Mouse (Mus musculus): ENCODE measurements around the gene Myzap. TPM values are rescaled to one million over a fixed set of nuclear protein-coding genes. Genes with fewer than 3 reads are reported as not detected.
A peak's percentile ranks its signal among the peaks of the same experiment; 100 is the strongest.

Myzap gene
- polyA plus RNA-seq (2014; fragmentation: Nextera tagmentation; extraction: Ambion mirVana) = 2.4 and 4.2 TPM in 2 replicates

- peaks cover 6% of the 10 kb centered on the region for H3K27me3 ChIP-seq (ENCODE audit: control insufficient read depth, insufficient read depth, low read length)
- ATAC-seq (ENCODE audit: low read depth) = peak; percentile 87; the same call in 1 of the 2 replicates
- no peaks in the 10 kb centered on the region for H3K36me3 ChIP-seq (ENCODE audit: control insufficient read depth, insufficient read depth, low read length)
- no peak within 1 kb of the TSS for H3K27ac ChIP-seq (ENCODE audit: low read depth, low read length)
- peak within 1 kb of the TSS; percentile 52; the same call in 1 of the 2 replicates for H3K9ac ChIP-seq (replicated peaks; ENCODE audit: low read depth, low read length)
- H3K4me2 ChIP-seq (ENCODE audit: low read depth, low read length) = peak within 1 kb of the TSS; percentile 71
- no peaks in the 10 kb centered on the region for H3K9me3 ChIP-seq (ENCODE audit: control insufficient read depth, low read length)
- H3K4me3 ChIP-seq (ENCODE audit: low read depth, low read length) = peak within 1 kb of the TSS; percentile 47
- no peaks in the 10 kb centered on the region for H3K4me1 ChIP-seq (ENCODE audit: control insufficient read depth, insufficient read depth, low read length)
- WGBS = 1% methylated on average over 28 of the region's 29 CpGs
Observed at GRCm38 (mm10) chr9:71591938-71592548, at the start of gene Myzap. TSS of gene Myzap (minus strand) at chr9:71592360.

GRCm38 (mm10) chr9:71640361-71640927, 48.3 kb upstream of the Myzap start:
- Histone ChIP-seq H3K9me3 (ENCODE audit: control insufficient read depth, low read length) (no peaks in the 10 kb centered on the region), H3K27ac (ENCODE audit: low read depth, low read length) (no peak overlapping the region), H3K9ac (replicated peaks; ENCODE audit: low read depth, low read length) (no peak overlapping the region), H3K4me2 (ENCODE audit: low read depth, low read length) (no peak overlapping the region), H3K36me3 (ENCODE audit: control insufficient read depth, insufficient read depth, low read length) (no peaks in the 10 kb centered on the region), H3K27me3 (ENCODE audit: control insufficient read depth, insufficient read depth, low read length) (no peaks in the 10 kb centered on the region), H3K4me3 (ENCODE audit: low read depth, low read length) (no peak overlapping the region), H3K4me1 (ENCODE audit: control insufficient read depth, insufficient read depth, low read length) (peaks cover 9% of the 10 kb centered on the region; the same call in 1 of the 2 replicates)
- no peak for ATAC-seq (ENCODE audit: low read depth)
- WGBS = 81% methylated on average over 4 of the region's 4 CpGs

- 72% methylated on average over 11 of the region's 11 CpGs for WGBS
Observed at GRCm38 (mm10) chr9:71638198-71638597, 46.0 kb upstream of the Myzap start.

GRCm38 (mm10) chr9:71636854-71637253, 44.7 kb upstream of the Myzap start:
- no peak overlapping the region for H3K9ac ChIP-seq (replicated peaks; ENCODE audit: low read depth, low read length)
- H3K27ac ChIP-seq (ENCODE audit: low read depth, low read length) = no peak overlapping the region
- 76% methylated on average over 1 of the region's 1 CpGs for WGBS
- no peaks in the 10 kb centered on the region for H3K9me3 ChIP-seq (ENCODE audit: control insufficient read depth, low read length)
- no peaks in the 10 kb centered on the region for H3K36me3 ChIP-seq (ENCODE audit: control insufficient read depth, insufficient read depth, low read length)
- no peak overlapping the region for H3K4me3 ChIP-seq (ENCODE audit: low read depth, low read length)
- H3K27me3 ChIP-seq (ENCODE audit: control insufficient read depth, insufficient read depth, low read length) = no peaks in the 10 kb centered on the region
- H3K4me1 ChIP-seq (ENCODE audit: control insufficient read depth, insufficient read depth, low read length) = peaks cover 9% of the 10 kb centered on the region; the same call in 1 of the 2 replicates
- peak; percentile 74; the same call in 1 of the 2 replicates for ATAC-seq (ENCODE audit: low read depth)
- H3K4me2 ChIP-seq (ENCODE audit: low read depth, low read length) = no peak overlapping the region

More at GRCm38 (mm10) chr9:71638198-71638597, 46.0 kb upstream of the Myzap start:
- no peak for ATAC-seq (ENCODE audit: low read depth)
- Histone ChIP-seq H3K27me3 (ENCODE audit: control insufficient read depth, insufficient read depth, low read length) (no peaks in the 10 kb centered on the region), H3K27ac (ENCODE audit: low read depth, low read length) (no peak overlapping the region), H3K4me3 (ENCODE audit: low read depth, low read length) (no peak overlapping the region), H3K4me2 (ENCODE audit: low read depth, low read length) (no peak overlapping the region), H3K9ac (replicated peaks; ENCODE audit: low read depth, low read length) (no peak overlapping the region), H3K36me3 (ENCODE audit: control insufficient read depth, insufficient read depth, low read length) (no peaks in the 10 kb centered on the region), H3K4me1 (ENCODE audit: control insufficient read depth, insufficient read depth, low read length) (peaks cover 9% of the 10 kb centered on the region; the same call in 1 of the 2 replicates), H3K9me3 (ENCODE audit: control insufficient read depth, low read length) (no peaks in the 10 kb centered on the region)

- WGBS = 79% methylated on average over 1 of the region's 1 CpGs
- ATAC-seq (ENCODE audit: low read depth) = no peak
- no peak overlapping the region for H3K27ac ChIP-seq (ENCODE audit: low read depth, low read length)
Observed at GRCm38 (mm10) chr9:71635627-71636026, 43.5 kb upstream of the Myzap start.

GRCm38 (mm10) chr9:71634916-71635315, 42.8 kb upstream of the Myzap start:
- Histone ChIP-seq H3K4me3 (ENCODE audit: low read depth, low read length) (no peak overlapping the region), H3K9me3 (ENCODE audit: control insufficient read depth, low read length) (no peaks in the 10 kb centered on the region), H3K36me3 (ENCODE audit: control insufficient read depth, insufficient read depth, low read length) (no peaks in the 10 kb centered on the region), H3K4me1 (ENCODE audit: control insufficient read depth, insufficient read depth, low read length) (peaks cover 9% of the 10 kb centered on the region; the same call in 1 of the 2 replicates), H3K9ac (replicated peaks; ENCODE audit: low read depth, low read length) (no peak overlapping the region), H3K4me2 (ENCODE audit: low read depth, low read length) (no peak overlapping the region), H3K27me3 (ENCODE audit: control insufficient read depth, insufficient read depth, low read length) (no peaks in the 10 kb centered on the region), H3K27ac (ENCODE audit: low read depth, low read length) (no peak overlapping the region)
- WGBS = 93% methylated on average over 2 of the region's 2 CpGs
- ATAC-seq (ENCODE audit: low read depth) = no peak

More at GRCm38 (mm10) chr9:71635627-71636026, 43.5 kb upstream of the Myzap start:
- H3K4me1 ChIP-seq (ENCODE audit: control insufficient read depth, insufficient read depth, low read length) = peaks cover 9% of the 10 kb centered on the region; the same call in 1 of the 2 replicates
- no peaks in the 10 kb centered on the region for H3K36me3 ChIP-seq (ENCODE audit: control insufficient read depth, insufficient read depth, low read length)
- no peak overlapping the region for H3K4me3 ChIP-seq (ENCODE audit: low read depth, low read length)
- no peak overlapping the region for H3K9ac ChIP-seq (replicated peaks; ENCODE audit: low read depth, low read length)
- H3K4me2 ChIP-seq (ENCODE audit: low read depth, low read length) = no peak overlapping the region
- no peaks in the 10 kb centered on the region for H3K27me3 ChIP-seq (ENCODE audit: control insufficient read depth, insufficient read depth, low read length)
- H3K9me3 ChIP-seq (ENCODE audit: control insufficient read depth, low read length) = no peaks in the 10 kb centered on the region

GRCm38 (mm10) chr9:71628921-71629320, 36.8 kb upstream of the Myzap start:
- no peak overlapping the region for H3K27ac ChIP-seq (ENCODE audit: low read depth, low read length)
- H3K9ac ChIP-seq (replicated peaks; ENCODE audit: low read depth, low read length) = no peak overlapping the region
- no peaks in the 10 kb centered on the region for H3K27me3 ChIP-seq (ENCODE audit: control insufficient read depth, insufficient read depth, low read length)
- H3K36me3 ChIP-seq (ENCODE audit: control insufficient read depth, insufficient read depth, low read length) = no peaks in the 10 kb centered on the region
- H3K4me3 ChIP-seq (ENCODE audit: low read depth, low read length) = no peak overlapping the region
- no peaks in the 10 kb centered on the region for H3K4me1 ChIP-seq (ENCODE audit: control insufficient read depth, insufficient read depth, low read length)
- no peak overlapping the region for H3K4me2 ChIP-seq (ENCODE audit: low read depth, low read length)
- 54% methylated on average over 6 of the region's 6 CpGs for WGBS
- no peak for ATAC-seq (ENCODE audit: low read depth)
- no peaks in the 10 kb centered on the region for H3K9me3 ChIP-seq (ENCODE audit: control insufficient read depth, low read length)

GRCm38 (mm10) chr9:71628286-71628685, 36.1 kb upstream of the Myzap start:
- Histone ChIP-seq H3K27ac (ENCODE audit: low read depth, low read length) (no peak overlapping the region), H3K27me3 (ENCODE audit: control insufficient read depth, insufficient read depth, low read length) (no peaks in the 10 kb centered on the region), H3K9ac (replicated peaks; ENCODE audit: low read depth, low read length) (no peak overlapping the region), H3K4me3 (ENCODE audit: low read depth, low read length) (no peak overlapping the region), H3K4me1 (ENCODE audit: control insufficient read depth, insufficient read depth, low read length) (no peaks in the 10 kb centered on the region), H3K4me2 (ENCODE audit: low read depth, low read length) (no peak overlapping the region), H3K36me3 (ENCODE audit: control insufficient read depth, insufficient read depth, low read length) (no peaks in the 10 kb centered on the region), H3K9me3 (ENCODE audit: control insufficient read depth, low read length) (no peaks in the 10 kb centered on the region)
- ATAC-seq (ENCODE audit: low read depth) = no peak
- WGBS = 74% methylated on average over 6 of the region's 6 CpGs

- no peak overlapping the region for H3K27ac ChIP-seq (ENCODE audit: low read depth, low read length)
- no peaks in the 10 kb centered on the region for H3K9me3 ChIP-seq (ENCODE audit: control insufficient read depth, low read length)
- no peaks in the 10 kb centered on the region for H3K27me3 ChIP-seq (ENCODE audit: control insufficient read depth, insufficient read depth, low read length)
- H3K9ac ChIP-seq (replicated peaks; ENCODE audit: low read depth, low read length) = no peak overlapping the region
- H3K4me1 ChIP-seq (ENCODE audit: control insufficient read depth, insufficient read depth, low read length) = no peaks in the 10 kb centered on the region
- no peak for ATAC-seq (ENCODE audit: low read depth)
- no peak overlapping the region for H3K4me3 ChIP-seq (ENCODE audit: low read depth, low read length)
- no peak overlapping the region for H3K4me2 ChIP-seq (ENCODE audit: low read depth, low read length)
- H3K36me3 ChIP-seq (ENCODE audit: control insufficient read depth, insufficient read depth, low read length) = no peaks in the 10 kb centered on the region
- WGBS = 87% methylated on average over 6 of the region's 6 CpGs
Observed at GRCm38 (mm10) chr9:71625961-71626360, 33.8 kb upstream of the Myzap start.

Data from neural tube, embryonic 14.5 days (tissue).